Mouse (Mus musculus) NIH3T3 (cell line): ENCODE measurements around the gene Gm20867.
"Not testable (repeated sequence)": the region's sequence is repeated elsewhere in the genome, so short reads cannot be mapped to it uniquely, and the experiment has no call there.

ENCODE experiments used
- DNase-seq: peaks from one replicate; pipeline ENCODE4 v3.0.0-alpha.2; 2012; ENCODE audit warnings: low read depth

Gene Gm20867

DNA sequence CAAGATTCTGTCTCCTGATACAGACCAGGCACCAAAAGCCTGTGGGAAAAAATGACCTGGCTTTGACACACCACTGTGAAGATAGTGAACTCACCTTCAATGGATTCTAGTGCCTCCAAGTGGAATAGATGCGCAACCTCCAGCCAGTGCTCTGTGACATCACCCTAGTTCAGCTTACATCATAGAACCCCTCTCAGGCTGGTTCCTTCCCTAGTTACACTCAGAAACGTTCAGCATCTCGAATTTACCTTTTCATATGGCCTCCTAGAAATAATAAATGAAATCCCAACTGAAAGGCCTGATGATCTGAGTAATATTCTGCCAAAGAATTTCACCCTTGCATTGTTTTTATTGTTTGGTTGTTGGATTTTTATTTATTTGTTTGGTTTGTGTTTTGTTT lies at the start of gene Gm20867:
Gene Gm20867, minus strand, starts transcription at position 101 of the 400 bp plus-strand sequence.
- not testable (repeated sequence) for DNase-seq
